Mouse (Mus musculus): ENCODE results near the gene Lrrc66. TPM values are rescaled to one million over a fixed set of nuclear protein-coding genes. Genes with fewer than 3 reads are reported as not detected.
"Not testable (repeated sequence)": the region's sequence is repeated elsewhere in the genome, so short reads cannot be mapped to it uniquely, and the experiment has no call there.

The Lrrc66 gene
- total and polyA plus RNA-seq, 3 experiments = 0.04 TPM; not detected in 2

DNA sequence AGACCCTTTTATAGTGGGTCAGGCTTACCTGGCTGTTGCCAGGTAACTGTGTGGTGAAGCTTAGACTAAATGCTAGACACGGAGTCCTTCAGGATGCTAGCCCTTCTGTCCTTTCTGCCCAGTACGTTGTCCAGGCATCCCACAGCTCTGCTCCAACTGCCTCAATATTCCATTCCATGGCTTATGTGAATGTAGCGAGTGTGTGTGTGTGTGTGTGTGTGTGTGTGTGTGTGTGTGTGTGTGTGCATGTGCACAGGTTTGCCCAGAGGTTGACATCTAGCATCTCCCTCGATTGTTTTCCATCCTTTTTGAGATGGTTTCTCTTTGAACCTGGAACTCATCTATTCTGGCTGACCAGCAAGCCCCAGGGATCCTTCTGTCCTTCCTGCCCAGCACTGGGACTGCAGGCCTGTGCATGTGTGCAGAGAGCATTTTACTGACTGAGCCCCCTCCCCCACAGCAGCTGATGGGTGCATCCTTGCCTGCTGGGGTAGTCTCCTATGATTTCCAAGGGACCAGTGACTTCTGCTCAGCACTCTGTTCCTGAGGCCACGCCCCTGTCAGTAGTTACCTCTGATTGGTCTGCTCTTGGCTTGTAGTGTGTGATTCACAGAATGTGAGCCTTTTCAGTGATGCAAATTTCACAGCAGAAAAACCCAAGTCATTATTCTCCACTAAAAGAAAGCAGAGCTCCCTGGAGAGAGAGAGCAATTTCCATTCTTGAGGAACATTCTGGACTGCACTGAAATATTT is 33.2 kb downstream of the Lrrc66 start:
- intact Hi-C loops (cut with DNase I) = no loop called here
- Histone ChIP-seq H3K9ac (ENCODE audit: low read depth, low read length) (no peak overlapping the region), H3K27ac (no peak overlapping the region), H3K4me1 (ENCODE audit: control insufficient read depth, insufficient read depth, low read length) (no peaks in the 10 kb centered on the region; the same call in 1 of the 2 replicates), H3K79me2 (replicated peaks; ENCODE audit: control insufficient read depth, insufficient read depth, low read length) (no peaks in the 10 kb centered on the region), H3K27me3 (ENCODE audit: control insufficient read depth, insufficient read depth, low read length) (no peaks in the 10 kb centered on the region), H3K36me3 (ENCODE audit: control insufficient read depth, insufficient read depth, low read length) (no peaks in the 10 kb centered on the region), H3K4me3 (no peak overlapping the region)
- DNase-seq = peak in 1 of 2 experiments; percentile 7
- 57% methylated on average over 5 of the region's 5 CpGs for WGBS
- TF ChIP-seq EP300 (IDR thresholded peaks at IDR 0.05; ENCODE audit: insufficient read depth, low read depth, low read length) = no peak
- TF ChIP-seq CTCF (IDR thresholded peaks at IDR 0.05) = no peak
- TF ChIP-seq POLR2A (IDR thresholded peaks at IDR 0.05; ENCODE audit: insufficient read depth, low read depth, low read length) = no peak

DNA sequence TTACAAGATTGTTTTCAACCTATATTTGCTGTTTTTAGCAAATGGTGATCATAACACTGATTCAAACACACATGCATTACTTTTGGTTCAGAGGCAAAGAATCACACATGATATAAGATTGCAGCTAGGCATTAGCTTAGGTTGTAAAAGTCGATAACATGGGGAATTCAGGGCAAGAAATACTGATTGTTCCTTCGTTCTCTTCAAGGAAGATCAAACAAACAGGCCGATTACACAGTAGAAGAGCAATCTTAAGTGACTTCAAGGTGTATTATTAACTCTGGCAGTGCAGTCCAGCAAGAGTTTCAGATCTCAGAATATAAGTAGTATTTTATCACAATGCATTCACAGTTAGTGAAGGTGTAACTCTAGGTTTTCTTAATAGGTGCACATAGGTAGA is 45.2 kb downstream of the Lrrc66 start:
- no peak for DNase-seq
- 77% methylated on average over 3 of the region's 3 CpGs for WGBS
- Histone ChIP-seq H3K9ac (ENCODE audit: low read depth, low read length) (no peak overlapping the region), H3K27me3 (ENCODE audit: control insufficient read depth, insufficient read depth, low read length) (no peaks in the 10 kb centered on the region), H3K4me3 (no peak overlapping the region), H3K79me2 (replicated peaks; ENCODE audit: control insufficient read depth, insufficient read depth, low read length) (no peaks in the 10 kb centered on the region), H3K36me3 (ENCODE audit: control insufficient read depth, insufficient read depth, low read length) (no peaks in the 10 kb centered on the region), H3K4me1 (ENCODE audit: control insufficient read depth, insufficient read depth, low read length) (no peaks in the 10 kb centered on the region), H3K27ac (no peak overlapping the region)
- TF ChIP-seq EP300 (IDR thresholded peaks at IDR 0.05; ENCODE audit: insufficient read depth, low read depth, low read length) (no peak), CTCF (IDR thresholded peaks at IDR 0.05) (no peak), POLR2A (IDR thresholded peaks at IDR 0.05; ENCODE audit: insufficient read depth, low read depth, low read length) (no peak)
- intact Hi-C loops (cut with DNase I) = no loop called here

DNA sequence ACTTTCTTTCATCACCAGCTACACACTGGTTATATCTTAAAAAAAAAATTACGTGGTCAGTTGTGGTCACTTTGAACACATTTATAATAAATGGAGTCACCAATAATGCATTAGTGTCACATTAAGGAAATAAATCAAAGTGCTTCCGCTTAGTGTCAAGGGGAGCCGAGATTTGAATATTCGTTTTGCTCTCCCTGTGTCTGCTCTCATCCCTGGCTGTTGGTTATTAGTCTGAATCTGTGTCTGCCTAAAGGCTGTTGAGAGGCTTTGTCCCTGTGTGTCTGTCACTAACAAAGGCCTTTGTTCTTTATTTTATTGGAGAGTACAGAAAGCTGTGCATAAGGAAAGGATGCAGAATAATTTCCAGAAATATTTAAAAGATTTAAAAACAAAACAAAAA is 45.7 kb downstream of the Lrrc66 start:
- DNase-seq = no peak
- no peaks in the 10 kb centered on the region for H3K36me3 ChIP-seq (ENCODE audit: control insufficient read depth, insufficient read depth, low read length)
- H3K4me1 ChIP-seq (ENCODE audit: control insufficient read depth, insufficient read depth, low read length) = no peaks in the 10 kb centered on the region
- no peak overlapping the region for H3K27ac ChIP-seq
- intact Hi-C loops (cut with DNase I) = no loop called here
- H3K4me3 ChIP-seq = no peak overlapping the region
- no peak overlapping the region for H3K9ac ChIP-seq (ENCODE audit: low read depth, low read length)
- TF ChIP-seq CTCF (IDR thresholded peaks at IDR 0.05) (no peak), EP300 (IDR thresholded peaks at IDR 0.05; ENCODE audit: insufficient read depth, low read depth, low read length) (no peak), POLR2A (IDR thresholded peaks at IDR 0.05; ENCODE audit: insufficient read depth, low read depth, low read length) (no peak)
- no peaks in the 10 kb centered on the region for H3K27me3 ChIP-seq (ENCODE audit: control insufficient read depth, insufficient read depth, low read length)
- WGBS = 90% methylated on average over 4 of the region's 4 CpGs
- no peaks in the 10 kb centered on the region for H3K79me2 ChIP-seq (replicated peaks; ENCODE audit: control insufficient read depth, insufficient read depth, low read length)

DNA sequence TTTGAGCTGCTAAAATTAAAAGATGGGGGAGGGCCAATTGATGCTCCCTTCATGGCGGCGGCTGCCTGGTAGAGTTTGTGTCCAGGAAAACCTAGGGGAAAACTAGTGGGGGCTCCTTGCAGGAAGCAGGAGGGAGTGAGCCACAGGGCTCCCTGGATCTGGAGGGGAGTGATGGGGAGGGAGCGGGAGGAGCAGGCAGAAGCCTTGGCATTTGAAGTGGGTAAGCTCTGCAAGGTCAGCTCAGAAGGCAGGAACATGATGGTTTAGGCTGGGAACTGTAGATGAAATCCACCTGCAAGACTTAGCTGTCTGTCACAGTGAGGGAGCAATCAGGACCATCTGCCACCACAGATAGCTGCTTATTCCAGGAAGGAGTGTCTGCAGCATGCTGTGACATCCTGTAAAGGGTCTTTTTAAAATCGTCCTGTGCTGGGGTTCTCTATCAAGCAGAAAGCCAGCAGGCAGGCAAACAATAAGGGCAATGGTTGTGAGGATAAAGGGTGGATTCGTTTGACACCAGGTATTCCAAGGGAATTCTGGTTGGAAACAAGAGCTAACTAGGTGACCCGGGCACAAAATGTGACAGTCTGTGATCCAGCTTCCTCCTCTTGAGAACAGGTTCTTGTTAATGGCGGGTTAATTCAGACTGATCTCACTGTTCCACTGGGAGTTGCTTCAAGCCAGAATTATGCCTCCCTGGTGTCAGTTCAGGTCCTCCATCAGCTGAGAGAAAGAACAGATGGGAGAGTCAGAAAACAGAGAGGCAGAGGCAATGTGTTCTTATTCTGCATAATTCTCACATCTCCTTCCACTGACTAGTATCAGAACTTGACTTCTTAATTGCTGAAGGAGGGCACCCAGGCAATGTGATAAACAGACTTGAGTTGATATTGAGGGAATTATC is 46.9 kb downstream of the Lrrc66 start:
- TF ChIP-seq EP300 (IDR thresholded peaks at IDR 0.05; ENCODE audit: insufficient read depth, low read depth, low read length) (no peak), CTCF (IDR thresholded peaks at IDR 0.05) (no peak), POLR2A (IDR thresholded peaks at IDR 0.05; ENCODE audit: insufficient read depth, low read depth, low read length) (no peak)
- 45% methylated on average over 7 of the region's 7 CpGs for WGBS

DNA sequence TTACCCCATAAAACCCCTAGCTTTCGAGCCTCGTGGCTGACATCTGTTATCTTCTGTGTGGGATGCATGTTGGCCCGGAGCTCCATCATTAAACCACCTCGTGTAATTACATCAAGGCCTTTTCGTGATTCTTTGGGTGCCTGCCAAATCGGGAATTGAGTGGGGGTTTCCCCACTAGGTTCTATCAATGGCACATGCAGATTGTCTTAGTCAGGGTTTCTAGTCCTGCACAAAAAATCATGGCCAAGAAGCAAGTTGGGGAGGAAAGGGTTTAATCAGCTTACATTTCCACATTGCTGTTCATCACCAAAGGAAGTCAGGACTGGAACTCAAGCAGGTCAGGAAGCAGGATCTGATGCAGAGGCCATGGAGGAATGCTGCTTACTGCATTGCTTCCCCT is 48.3 kb downstream of the Lrrc66 start:
- 67% methylated on average over 6 of the region's 6 CpGs for WGBS
- H3K27me3 ChIP-seq (ENCODE audit: control insufficient read depth, insufficient read depth, low read length); H3K4me3 ChIP-seq; H3K4me1 ChIP-seq (ENCODE audit: control insufficient read depth, insufficient read depth, low read length); DNase-seq; H3K9ac ChIP-seq (ENCODE audit: low read depth, low read length); H3K36me3 ChIP-seq (ENCODE audit: control insufficient read depth, insufficient read depth, low read length); H3K27ac ChIP-seq; H3K79me2 ChIP-seq (replicated peaks; ENCODE audit: control insufficient read depth, insufficient read depth, low read length); intact Hi-C loops (cut with DNase I): not testable (repeated sequence)

More for the DNA sequence above, 46.9 kb downstream of the Lrrc66 start:
- no peaks in the 10 kb centered on the region for H3K27me3 ChIP-seq (ENCODE audit: control insufficient read depth, insufficient read depth, low read length)
- no peak overlapping the region for H3K9ac ChIP-seq (ENCODE audit: low read depth, low read length)
- no peaks in the 10 kb centered on the region for H3K79me2 ChIP-seq (replicated peaks; ENCODE audit: control insufficient read depth, insufficient read depth, low read length)
- DNase-seq = no peak
- no peak overlapping the region for H3K4me3 ChIP-seq
- H3K27ac ChIP-seq = no peak overlapping the region
- no peaks in the 10 kb centered on the region for H3K36me3 ChIP-seq (ENCODE audit: control insufficient read depth, insufficient read depth, low read length)
- no peaks in the 10 kb centered on the region for H3K4me1 ChIP-seq (ENCODE audit: control insufficient read depth, insufficient read depth, low read length)
- intact Hi-C loops (cut with DNase I) = no loop called here

DNA sequence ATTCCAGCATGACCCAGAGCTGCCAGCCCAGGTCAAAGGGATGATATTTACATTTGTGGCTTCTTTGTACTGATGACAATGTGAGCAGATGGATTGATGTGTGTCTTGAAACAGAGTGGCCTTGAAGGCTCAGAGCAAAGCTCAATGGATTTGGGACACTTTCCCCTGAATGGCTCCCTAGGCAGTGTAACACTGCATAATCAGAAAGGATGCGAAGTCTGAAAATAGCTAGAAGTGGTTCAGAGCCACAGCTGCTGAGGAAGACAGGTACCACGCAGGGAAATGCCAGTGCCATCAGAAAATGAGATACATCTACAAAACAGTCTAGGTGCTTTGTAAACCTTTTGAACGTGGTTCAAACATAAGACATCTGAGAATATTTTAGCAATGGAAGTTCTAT is 54.2 kb downstream of the Lrrc66 start:
- no peaks in the 10 kb centered on the region for H3K36me3 ChIP-seq (ENCODE audit: control insufficient read depth, insufficient read depth, low read length)
- DNase-seq = no peak
- no peaks in the 10 kb centered on the region for H3K79me2 ChIP-seq (replicated peaks; ENCODE audit: control insufficient read depth, insufficient read depth, low read length)
- 0 out of 2 replicates have a peak, but pooled peaks cover 1% of the 10 kb centered on the region for H3K4me1 ChIP-seq (ENCODE audit: control insufficient read depth, insufficient read depth, low read length)
- H3K27me3 ChIP-seq (ENCODE audit: control insufficient read depth, insufficient read depth, low read length) = no peaks in the 10 kb centered on the region
- H3K4me3 ChIP-seq = no peak overlapping the region
- no peak overlapping the region for H3K9ac ChIP-seq (ENCODE audit: low read depth, low read length)
- H3K27ac ChIP-seq = no peak overlapping the region
- TF ChIP-seq POLR2A (IDR thresholded peaks at IDR 0.05; ENCODE audit: insufficient read depth, low read depth, low read length) = no peak
- TF ChIP-seq EP300 (IDR thresholded peaks at IDR 0.05; ENCODE audit: insufficient read depth, low read depth, low read length) = no peak
- TF ChIP-seq CTCF (IDR thresholded peaks at IDR 0.05) = no peak
- intact Hi-C loops (cut with DNase I) = no loop called here
- 82% methylated on average over 3 of the region's 3 CpGs for WGBS

Data from heart, adult 2 months (tissue).